8 mouse cellular contexts compared by ENCODE assay signal in genomic region chr15:85610618-85611218, GRCm38 (mm10). TPM values are rescaled to one million over a fixed set of nuclear protein-coding genes. Genes with fewer than 3 reads are reported as not detected.
DNase-seq lines count a peak whose midpoint lies in the region; ATAC-seq lines count a peak whose summit lies in the region.

No protein-coding gene starts in this region.

- no peak overlapping the region for H3K4me2 ChIP-seq in hindbrain, embryonic 12.5 days (replicated peaks)

- no peak overlapping the region for H3K4me3 ChIP-seq in hindbrain, embryonic 12.5 days

- peaks cover 39% of the 10 kb centered on the region for H3K4me1 ChIP-seq in hindbrain, embryonic 12.5 days

- no peaks in the 10 kb centered on the region for H3K36me3 ChIP-seq in hindbrain, embryonic 12.5 days

- H3K9me3 ChIP-seq in hindbrain, embryonic 12.5 days (replicated peaks), result no peaks in the 10 kb centered on the region

- H3K27ac ChIP-seq in hindbrain, embryonic 12.5 days, result peak overlapping the region; percentile 75

- WGBS in hindbrain, embryonic 12.5 days, result 65% methylated on average over 8 of the region's 8 CpGs

- H3K9ac ChIP-seq in hindbrain, embryonic 12.5 days, result no peak overlapping the region

- peaks cover 18% of the 10 kb centered on the region for H3K27me3 ChIP-seq in hindbrain, embryonic 12.5 days

- peak; percentile 61 for ATAC-seq in hindbrain, embryonic 12.5 days (ENCODE audit: low FRiP score)

- peak; percentile 95 for DNase-seq in NIH3T3 (ENCODE audit: low read depth)
- DNase-seq in cerebellum, adult 9-11 months, result peak; percentile 93
- DNase-seq in frontal cortex, adult 2 months (ENCODE audit: extremely low spot score in 1 of 2, low spot score in 1 of 2), result peak; percentile 84 to 91
- peak; percentile 72 to 77 for DNase-seq in layer of hippocampus, postnatal 36 days
- DNase-seq in lung, postnatal 4 days, result peak; percentile 92 to 98
- DNase-seq in right cerebral cortex, adult 18-20 months, result peak; percentile 86
- DNase-seq in urinary bladder, adult 2 months (ENCODE audit: low spot score), result peak; percentile 65

RNA-seq across cellular contexts. Expression of gene Wnt7b, which starts 28.4 kb away (rescaled TPM):
- polyA plus RNA-seq in frontal cortex, adult 2 months (2012; rRNA removed), result 25.2 and 38.7 TPM in 2 replicates
- 78.3 and 79.5 TPM in 2 replicates for polyA plus RNA-seq in hindbrain, embryonic 12.5 days (2016; fragmentation: Nextera tagmentation; extraction: Ambion mirVana)
- total RNA-seq in layer of hippocampus, postnatal 36 days (2021), result 10 to 100 TPM; 44.7 to 48.8 TPM
- 15.3 and 15.9 TPM in 2 replicates for polyA plus RNA-seq in urinary bladder, adult 2 months (2012; rRNA removed)
